In the genomic region with DNA sequence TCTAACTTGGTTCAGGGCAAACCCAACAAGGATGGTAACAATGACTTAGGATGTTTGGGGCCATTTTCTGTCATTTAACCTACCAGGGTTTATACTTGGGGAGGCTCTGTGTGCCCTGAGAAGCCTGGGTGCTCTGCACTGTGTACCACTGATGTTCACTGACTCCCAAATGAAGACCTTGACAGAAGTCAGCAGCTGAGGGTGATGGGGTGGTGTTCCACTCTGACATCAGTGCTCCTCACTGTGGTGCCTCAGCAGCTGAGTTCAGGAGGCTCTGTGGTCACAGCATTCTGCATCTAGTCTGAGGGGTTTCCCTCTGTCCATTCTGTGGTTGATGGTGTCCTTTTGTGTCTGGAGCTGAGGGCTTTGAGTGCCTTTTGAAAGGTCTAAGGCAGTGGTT, we compare ENCODE assay signal across 21 mouse cellular contexts. TPM values are rescaled to one million over a fixed set of nuclear protein-coding genes. Genes with fewer than 3 reads are reported as not detected.
DNase-seq lines count a peak whose midpoint lies in the region; ATAC-seq and TF ChIP-seq lines count a peak whose summit lies in the region.
"Had no signal": no experiment of that assay in that cellular context is flagged by ENCODE, and none has a peak within 500 bp of the region (broad histone marks: within the 10 kb centered on the region; RNA-seq: fewer than 3 reads in every experiment).

No protein-coding gene starts in this region.

- H3K4me1 ChIP-seq in forebrain, embryonic 11.5 days (replicated peaks; ENCODE audit: control insufficient read depth, insufficient read depth, low read length), result no peaks in the 10 kb centered on the region
- H3K4me1 ChIP-seq in forebrain, embryonic 14.5 days (ENCODE audit: control insufficient read depth, insufficient read depth, low read length), result no peaks in the 10 kb centered on the region
- 0 out of 2 replicates have a peak, but pooled peaks cover 3% of the 10 kb centered on the region for H3K4me1 ChIP-seq in midbrain, embryonic 10.5 days
- H3K4me1 ChIP-seq in midbrain, embryonic 16.5 days (ENCODE audit: control insufficient read depth, insufficient read depth, low read length), result no peaks in the 10 kb centered on the region
- H3K4me1 ChIP-seq in midbrain, embryonic 11.5 days (ENCODE audit: control insufficient read depth, insufficient read depth, low read length), result no peaks in the 10 kb centered on the region
- H3K4me1 ChIP-seq in midbrain, postnatal 0 days (ENCODE audit: insufficient read depth, low read length), result no peaks in the 10 kb centered on the region

- H3K4me3 ChIP-seq in forebrain, embryonic 11.5 days (ENCODE audit: low read depth, low read length), result no peak overlapping the region
- H3K4me3 ChIP-seq in forebrain, embryonic 14.5 days (ENCODE audit: low read depth, low read length), result no peak overlapping the region
- H3K4me3 ChIP-seq in midbrain, embryonic 10.5 days, result no peak overlapping the region
- no peak overlapping the region for H3K4me3 ChIP-seq in midbrain, embryonic 16.5 days (ENCODE audit: low read depth, low read length)
- no peak overlapping the region for H3K4me3 ChIP-seq in midbrain, embryonic 11.5 days (ENCODE audit: low read depth, low read length)
- H3K4me3 ChIP-seq in midbrain, postnatal 0 days (ENCODE audit: low read depth, low read length), result no peak overlapping the region
- H3K4me3 ChIP-seq in myocyte, result no peak overlapping the region

- TF ChIP-seq CTCF in midbrain, postnatal 0 days (IDR thresholded peaks at IDR 0.05), result no peak

- H3K27me3 ChIP-seq in forebrain, embryonic 11.5 days (ENCODE audit: control insufficient read depth, insufficient read depth, low read length), result no peaks in the 10 kb centered on the region
- H3K27me3 ChIP-seq in forebrain, embryonic 14.5 days (replicated peaks; ENCODE audit: control insufficient read depth, insufficient read depth, low read length), result no peaks in the 10 kb centered on the region
- no peaks in the 10 kb centered on the region for H3K27me3 ChIP-seq in midbrain, embryonic 10.5 days (ENCODE audit: low read depth, poor library complexity, severe bottlenecking)
- no peaks in the 10 kb centered on the region for H3K27me3 ChIP-seq in midbrain, embryonic 16.5 days (ENCODE audit: control insufficient read depth, insufficient read depth, low read depth, low read length)
- H3K27me3 ChIP-seq in midbrain, embryonic 11.5 days (ENCODE audit: control insufficient read depth, insufficient read depth, low read length), result no peaks in the 10 kb centered on the region
- no peaks in the 10 kb centered on the region for H3K27me3 ChIP-seq in midbrain, postnatal 0 days (ENCODE audit: insufficient read depth, low read length)
- H3K27me3 ChIP-seq in myocyte (ENCODE audit: control insufficient read depth, insufficient read depth, insufficient read length), result no peaks in the 10 kb centered on the region
- H3K27me3 ChIP-seq: Patski had no signal

- DNase-seq in forebrain, embryonic 11.5 days (ENCODE audit: low spot score), result peak; percentile 16
- DNase-seq in forebrain, embryonic 14.5 days (ENCODE audit: low spot score), result no peak
- DNase-seq in midbrain, embryonic 10.5 days (ENCODE audit: low spot score), result no peak
- DNase-seq in midbrain, embryonic 11.5 days (ENCODE audit: low spot score, missing footprints), result peak; percentile 51
- no peak for DNase-seq in midbrain, postnatal 0 days (ENCODE audit: low spot score)
- no peak for DNase-seq in retina, embryonic 14.5 days (ENCODE audit: low spot score)
- DNase-seq: adrenal gland, adult 2 months; adrenal gland, adult 8-10 months; adrenal gland, postnatal 10 days; adrenal gland, postnatal 14 days; adrenal gland, postnatal 25 days; adrenal gland, postnatal 36 days; B cell, adult 2 months; cerebellum, adult 11 months; cerebellum, adult 11-12 months had no signal

- H3K9me3 ChIP-seq in forebrain, embryonic 11.5 days (ENCODE audit: control insufficient read depth, low read length), result peaks cover 5% of the 10 kb centered on the region; the same call in 1 of the 2 replicates
- peaks cover 3% of the 10 kb centered on the region; the same call in 1 of the 2 replicates for H3K9me3 ChIP-seq in forebrain, embryonic 14.5 days (replicated peaks; ENCODE audit: control insufficient read depth, low read length)
- H3K9me3 ChIP-seq in midbrain, embryonic 10.5 days (replicated peaks), result peaks cover 13% of the 10 kb centered on the region
- peaks cover 4% of the 10 kb centered on the region; the same call in 1 of the 2 replicates for H3K9me3 ChIP-seq in midbrain, embryonic 16.5 days (replicated peaks; ENCODE audit: control insufficient read depth, low read length, poor library complexity, severe bottlenecking)
- H3K9me3 ChIP-seq in midbrain, embryonic 11.5 days (ENCODE audit: control insufficient read depth, low read length), result peaks cover 9% of the 10 kb centered on the region
- H3K9me3 ChIP-seq in midbrain, postnatal 0 days (ENCODE audit: low read length), result peaks cover 6% of the 10 kb centered on the region

- no peak overlapping the region for H3ac ChIP-seq in myocyte (ENCODE audit: control insufficient read depth, insufficient read length)

- TF ChIP-seq POLR2A in myocyte (IDR thresholded peaks at IDR 0.05; ENCODE audit: insufficient read length, low read depth), result no peak

- ATAC-seq in forebrain, embryonic 11.5 days (replicated peaks; ENCODE audit: low FRiP score), result no peak
- ATAC-seq in forebrain, embryonic 14.5 days, result no peak
- ATAC-seq in midbrain, embryonic 16.5 days, result no peak
- ATAC-seq in midbrain, embryonic 11.5 days (ENCODE audit: low FRiP score), result no peak
- no peak for ATAC-seq in midbrain, postnatal 0 days (ENCODE audit: low FRiP score)
- ATAC-seq: activated CD4-positive, CD25-positive, alpha-beta regulatory T cell, adult 4 months; CD4-positive, CD25-positive, alpha-beta regulatory T cell, adult 4 months; Patski had no signal

- H3K4me2 ChIP-seq in forebrain, embryonic 11.5 days (ENCODE audit: low read depth, low read length, severe bottlenecking), result no peak overlapping the region
- H3K4me2 ChIP-seq in forebrain, embryonic 14.5 days (ENCODE audit: low read length), result no peak overlapping the region
- no peak overlapping the region for H3K4me2 ChIP-seq in midbrain, embryonic 16.5 days (ENCODE audit: low read length)
- no peak overlapping the region for H3K4me2 ChIP-seq in midbrain, embryonic 11.5 days
- no peak overlapping the region for H3K4me2 ChIP-seq in midbrain, postnatal 0 days (ENCODE audit: low read depth, low read length, poor library complexity, severe bottlenecking)
- H3K4me2 ChIP-seq in myocyte (ENCODE audit: low read depth), result no peak overlapping the region

- H3K36me3 ChIP-seq in forebrain, embryonic 11.5 days (ENCODE audit: control insufficient read depth, insufficient read depth, low read length), result no peaks in the 10 kb centered on the region
- no peaks in the 10 kb centered on the region for H3K36me3 ChIP-seq in forebrain, embryonic 14.5 days (ENCODE audit: control insufficient read depth, insufficient read depth, low read length)
- H3K36me3 ChIP-seq in midbrain, embryonic 10.5 days, result no peaks in the 10 kb centered on the region
- H3K36me3 ChIP-seq in midbrain, embryonic 16.5 days (ENCODE audit: control insufficient read depth, insufficient read depth, low read length), result no peaks in the 10 kb centered on the region
- no peaks in the 10 kb centered on the region for H3K36me3 ChIP-seq in midbrain, embryonic 11.5 days (ENCODE audit: control insufficient read depth, insufficient read depth, low read length)
- H3K36me3 ChIP-seq in midbrain, postnatal 0 days (ENCODE audit: insufficient read depth, low read length), result no peaks in the 10 kb centered on the region
- no peaks in the 10 kb centered on the region for H3K36me3 ChIP-seq in myocyte (ENCODE audit: control insufficient read depth, insufficient read depth)
- H3K36me3 ChIP-seq: G1E had no signal

- no peak overlapping the region for H3K9ac ChIP-seq in forebrain, embryonic 11.5 days (ENCODE audit: low read length)
- no peak overlapping the region for H3K9ac ChIP-seq in forebrain, embryonic 14.5 days (ENCODE audit: low read length)
- H3K9ac ChIP-seq in midbrain, embryonic 16.5 days (ENCODE audit: low read depth, low read length), result no peak overlapping the region
- H3K9ac ChIP-seq in midbrain, embryonic 11.5 days (ENCODE audit: low read length), result no peak overlapping the region
- no peak overlapping the region for H3K9ac ChIP-seq in midbrain, postnatal 0 days (replicated peaks; ENCODE audit: low read length, poor library complexity, severe bottlenecking)

- H3K27ac ChIP-seq in forebrain, embryonic 11.5 days (ENCODE audit: low read depth, low read length), result no peak overlapping the region
- H3K27ac ChIP-seq in forebrain, embryonic 14.5 days (ENCODE audit: low read depth, low read length), result no peak overlapping the region
- H3K27ac ChIP-seq in midbrain, embryonic 10.5 days (replicated peaks), result peak overlapping the region; percentile 42; the same call in 1 of the 2 replicates
- H3K27ac ChIP-seq in midbrain, embryonic 16.5 days (ENCODE audit: low read length), result no peak overlapping the region
- no peak overlapping the region for H3K27ac ChIP-seq in midbrain, embryonic 11.5 days (ENCODE audit: low read depth, low read length)
- no peak overlapping the region for H3K27ac ChIP-seq in midbrain, postnatal 0 days (ENCODE audit: low read depth, low read length)

- H3K79me2 ChIP-seq in myocyte (ENCODE audit: control insufficient read depth, insufficient read depth), result no peaks in the 10 kb centered on the region

TF ChIP-seq in myocyte, 11 proteins besides CTCF, POLR2A, EP300 and RAD21:
- TF ChIP-seq POLR2AphosphoS2 (IDR thresholded peaks at IDR 0.05; ENCODE audit: insufficient read length, low read depth), result no peak
- TF ChIP-seq CEBPB (IDR thresholded peaks at IDR 0.05; ENCODE audit: insufficient read depth, poor library complexity, severe bottlenecking), result no peak
- no peak for TF ChIP-seq USF1 (IDR thresholded peaks at IDR 0.05; ENCODE audit: low read depth)
- peak in 2 of 3 experiments; percentile 42 to 65 for TF ChIP-seq MYOD1 (IDR thresholded peaks at IDR 0.05; ENCODE audit: control insufficient read depth in 1 of 3, insufficient read length in 2 of 3, low read depth in 2 of 3)

RNA-seq across cellular contexts. Expression of gene Rpl14, which starts 39.8 kb away (rescaled TPM):
- 772 and 838 TPM in 2 replicates for polyA plus RNA-seq in forebrain, embryonic 11.5 days (2014; fragmentation: Nextera tagmentation; extraction: Ambion mirVana)
- polyA plus RNA-seq in forebrain, embryonic 14.5 days (2014; fragmentation: Nextera tagmentation; extraction: Ambion mirVana), result 510 and 595 TPM in 2 replicates
- 691 and 854 TPM in 2 replicates for polyA plus RNA-seq in midbrain, embryonic 10.5 days (2016; fragmentation: Nextera tagmentation; extraction: Ambion mirVana)
- 391 and 407 TPM in 2 replicates for polyA plus RNA-seq in midbrain, embryonic 16.5 days (2015; fragmentation: Nextera tagmentation; extraction: Ambion mirVana)
- polyA plus RNA-seq in midbrain, embryonic 11.5 days (2014; fragmentation: Nextera tagmentation; extraction: Ambion mirVana), result 871 and 903 TPM in 2 replicates
- total RNA-seq in midbrain, postnatal 0 days (2014; rRNA removed), result 261 and 287 TPM in 2 replicates
- 445 and 474 TPM in 2 replicates for polyA plus RNA-seq in midbrain, postnatal 0 days (2015; fragmentation: Nextera tagmentation; extraction: Ambion mirVana)
- polyA plus RNA-seq in myocyte (2012; fragmentation: generic; extraction: Trizol), result 1,509 TPM

Comparison
In these comparisons a context has a peak if more than half of its experiments do, and no peak if none do; other contexts are left out.
1. DNase-seq: peak in forebrain, embryonic 11.5 days (single experiment) and midbrain, embryonic 11.5 days (single experiment); none in forebrain, embryonic 14.5 days (single experiment), midbrain, embryonic 10.5 days (single experiment), midbrain, postnatal 0 days (single experiment) and retina, embryonic 14.5 days (single experiment).